Mouse (Mus musculus) liver, adult 2 months (tissue): ENCODE data around the gene Mrm3. TPM values are rescaled to one million over a fixed set of nuclear protein-coding genes. Genes with fewer than 3 reads are reported as not detected.

Experiments
- DNase-seq: peaks from one replicate; pipeline ENCODE4 v3.0.0-alpha.2; 2011; ENCODE audit warnings: low read depth, low spot score; ENCODE audit errors: extremely low read depth
- H3K27ac ChIP-seq: fragments of 200-500 bp; replicated peaks from 2 replicates; pipeline ENCODE4 v1.5.1; 2012; ENCODE audit warnings: low read depth, mild to moderate bottlenecking, control low read depth, inconsistent platforms, low read length; ENCODE audit not compliant: insufficient read depth
- H3K27me3 ChIP-seq: fragments of 200-500 bp; 2 replicates; pipeline ENCODE4 v1.6.1; 2012; ENCODE audit warnings: mild to moderate bottlenecking, moderate library complexity, low read length, inconsistent platforms; ENCODE audit not compliant: control insufficient read depth, insufficient read depth
- H3K36me3 ChIP-seq: fragments of 200-500 bp; 2 replicates; pipeline ENCODE4 v1.6.1; 2012; ENCODE audit warnings: low read length, inconsistent platforms; ENCODE audit not compliant: control insufficient read depth, insufficient read depth
- H3K4me1 ChIP-seq: fragments of 200-500 bp; 2 replicates; pipeline ENCODE4 v1.6.1; 2011; ENCODE audit warnings: low read length; ENCODE audit not compliant: control insufficient read depth, insufficient read depth
- H3K4me3 ChIP-seq: fragments of 200-500 bp; 2 replicates; pipeline ENCODE4 v1.5.1; 2011; ENCODE audit warnings: low read depth, mild to moderate bottlenecking, control low read depth, low read length, moderate library complexity; ENCODE audit not compliant: insufficient read depth
- H3K79me2 ChIP-seq: fragments of 200-500 bp; 2 replicates; pipeline ENCODE4 v1.6.1; 2012; ENCODE audit warnings: inconsistent platforms, mild to moderate bottlenecking, low read length, moderate library complexity; ENCODE audit not compliant: control insufficient read depth, insufficient read depth
- H3K9ac ChIP-seq: fragments of 200-500 bp; 2 replicates; pipeline ENCODE4 v1.6.1; 2012; ENCODE audit warnings: low read depth, mild to moderate bottlenecking, control low read depth, inconsistent platforms, low read length
- CTCF ChIP-seq: fragments of 200-500 bp; IDR thresholded peaks from 2 replicates; pipeline ENCODE4 v1.5.1; 2011; ENCODE audit warnings: low read depth, low read length, control low read depth
- POLR2A ChIP-seq: fragments of 200-500 bp; IDR thresholded peaks from 2 replicates; pipeline ENCODE4 v1.6.1; 2011; ENCODE audit warnings: low read length, control low read depth; ENCODE audit not compliant: insufficient read depth; ENCODE audit errors: extremely low read depth
- WGBS: fragments of 180-500 bp; shearing (Covaris S2); methylation state at CpG from one replicate; pipeline ENCODE4 v1.1.7; 2018; 5-methylcytosine and 5-hydroxymethylcytosine counted together
- polyA plus RNA-seq: library from polyadenylated mRNA; depleted of rRNA; stranded (reverse); fragments of >200 nt; gene quantifications from 2 replicates; pipeline ENCODE4 v1.2.3, GENCODE M21; 2012
- total RNA-seq: library from RNA; depleted of rRNA; stranded (reverse); fragments of >200 nt; gene quantifications from 2 replicates; pipeline ENCODE4 v1.2.3, GENCODE M21; 2014

The Mrm3 gene
- total and polyA plus RNA-seq, 2 experiments: 7.1 to 10.1 TPM

- 70% methylated on average over 5 of the region's 5 CpGs for WGBS
- Histone ChIP-seq H3K27me3 (no peaks in the 10 kb centered on the region), H3K9ac (no peak overlapping the region), H3K27ac (no peak overlapping the region), H3K79me2 (no peaks in the 10 kb centered on the region), H3K4me1 (no peaks in the 10 kb centered on the region), H3K4me3 (no peak overlapping the region), H3K36me3 (no peaks in the 10 kb centered on the region)
- DNase-seq: no peak
- no peak for TF ChIP-seq CTCF
- TF ChIP-seq POLR2A: no peak
Observed at GRCm38 (mm10) chr11:76256129-76256528, 12.6 kb downstream of the Mrm3 start.

GRCm38 (mm10) chr11:76257386-76257785 lies 13.9 kb downstream of the Mrm3 start:
- Histone ChIP-seq H3K4me1 (no peaks in the 10 kb centered on the region), H3K27me3 (no peaks in the 10 kb centered on the region), H3K9ac (no peak overlapping the region), H3K79me2 (no peaks in the 10 kb centered on the region), H3K27ac (no peak overlapping the region), H3K36me3 (no peaks in the 10 kb centered on the region), H3K4me3 (no peak overlapping the region)
- TF ChIP-seq CTCF (no peak), POLR2A (no peak)
- no peak for DNase-seq
- WGBS: 85% methylated on average over 4 of the region's 4 CpGs

GRCm38 (mm10) chr11:76258511-76258910 lies 15.0 kb downstream of the Mrm3 start:
- 83% methylated on average over 6 of the region's 6 CpGs for WGBS
- no peaks in the 10 kb centered on the region for H3K36me3 ChIP-seq
- no peaks in the 10 kb centered on the region for H3K4me1 ChIP-seq
- no peak for TF ChIP-seq CTCF
- TF ChIP-seq POLR2A: no peak
- DNase-seq: no peak
- no peaks in the 10 kb centered on the region for H3K79me2 ChIP-seq
- no peak overlapping the region for H3K4me3 ChIP-seq
- no peak overlapping the region for H3K27ac ChIP-seq
- no peak overlapping the region for H3K9ac ChIP-seq
- no peaks in the 10 kb centered on the region for H3K27me3 ChIP-seq

GRCm38 (mm10) chr11:76260208-76261050 lies 16.9 kb downstream of the Mrm3 start:
- TF ChIP-seq POLR2A: no peak
- no peak for TF ChIP-seq CTCF
- Histone ChIP-seq H3K4me3 (no peak overlapping the region), H3K27me3 (no peaks in the 10 kb centered on the region), H3K9ac (no peak overlapping the region), H3K79me2 (no peaks in the 10 kb centered on the region), H3K4me1 (no peaks in the 10 kb centered on the region), H3K36me3 (no peaks in the 10 kb centered on the region), H3K27ac (no peak overlapping the region)
- no peak for DNase-seq
- WGBS: 78% methylated on average over 10 of the region's 10 CpGs

GRCm38 (mm10) chr11:76261224-76261623 lies 17.7 kb downstream of the Mrm3 start:
- H3K4me3 ChIP-seq: no peak overlapping the region

More at GRCm38 (mm10) chr11:76261224-76261623, 17.7 kb downstream of the Mrm3 start:
- H3K4me1 ChIP-seq: no peaks in the 10 kb centered on the region
- H3K79me2 ChIP-seq: no peaks in the 10 kb centered on the region
- no peak for DNase-seq
- no peak overlapping the region for H3K27ac ChIP-seq
- H3K36me3 ChIP-seq: no peaks in the 10 kb centered on the region
- H3K27me3 ChIP-seq: no peaks in the 10 kb centered on the region
- TF ChIP-seq POLR2A (no peak), CTCF (no peak)
- no peak overlapping the region for H3K9ac ChIP-seq
- 74% methylated on average over 12 of the region's 12 CpGs for WGBS
